In genomic region chr11:85758891-85759290, GRCm38 (mm10) we compare ENCODE assay signal across 20 mouse cellular contexts.
A peak's percentile ranks its signal among the peaks of the same experiment; 100 is the strongest.
DNase-seq lines count a peak whose midpoint lies in the region; ATAC-seq and TF ChIP-seq lines count a peak whose summit lies in the region.
"Had no signal": no experiment of that assay in that cellular context is flagged by ENCODE, and none has a peak within 500 bp of the region (broad histone marks: within the 10 kb centered on the region; RNA-seq: fewer than 3 reads in every experiment).

No protein-coding gene starts in this region.

- intact Hi-C loops in gastrocnemius, postnatal 14 days (cut with DNase I; ENCODE audit: low total_unique reads): no loop called here

- no peak overlapping the region for H3K4me2 ChIP-seq in limb, embryonic 15.5 days
- H3K4me2 ChIP-seq in lung, embryonic 16.5 days (ENCODE audit: low read depth, low read length): no peak overlapping the region
- no peak overlapping the region for H3K4me2 ChIP-seq in liver, embryonic 14.5 days (ENCODE audit: low read depth)
- H3K4me2 ChIP-seq: embryonic facial prominence, embryonic 13.5 days; forebrain, embryonic 12.5 days; heart, embryonic 12.5 days had no signal

- H3K4me1 ChIP-seq in limb, embryonic 15.5 days: peaks cover 41% of the 10 kb centered on the region
- peaks cover 42% of the 10 kb centered on the region for H3K4me1 ChIP-seq in limb, embryonic 10.5 days
- peaks cover 28% of the 10 kb centered on the region for H3K4me1 ChIP-seq in lung, embryonic 16.5 days (replicated peaks; ENCODE audit: control insufficient read depth, insufficient read depth, low read length)
- H3K4me1 ChIP-seq in liver, embryonic 14.5 days (replicated peaks; ENCODE audit: control insufficient read depth in 2 of 2, insufficient read depth in 2 of 2, low read length in 1 of 2): peaks cover 3 to 9% of the 10 kb centered on the region in 2 experiments; a peak in 2 of 4 replicates

- no peaks in the 10 kb centered on the region for H3K9me3 ChIP-seq in limb, embryonic 15.5 days
- no peaks in the 10 kb centered on the region for H3K9me3 ChIP-seq in limb, embryonic 10.5 days (replicated peaks)
- no peaks in the 10 kb centered on the region for H3K9me3 ChIP-seq in lung, embryonic 16.5 days (ENCODE audit: control insufficient read depth, low read length)
- no peaks in the 10 kb centered on the region for H3K9me3 ChIP-seq in liver, embryonic 14.5 days (ENCODE audit: control insufficient read depth, low read length)
- H3K9me3 ChIP-seq: embryonic facial prominence, embryonic 13.5 days; forebrain, embryonic 12.5 days; heart, embryonic 12.5 days; hindbrain, embryonic 10.5 days had no signal

- no peaks in the 10 kb centered on the region for H3K36me3 ChIP-seq in limb, embryonic 15.5 days
- H3K36me3 ChIP-seq in limb, embryonic 10.5 days: no peaks in the 10 kb centered on the region
- H3K36me3 ChIP-seq in lung, embryonic 16.5 days (ENCODE audit: control insufficient read depth, insufficient read depth, low read length): no peaks in the 10 kb centered on the region
- H3K36me3 ChIP-seq in liver, embryonic 14.5 days (replicated peaks; ENCODE audit: control insufficient read depth, insufficient read depth, low read depth): no peaks in the 10 kb centered on the region
- H3K36me3 ChIP-seq: embryonic facial prominence, embryonic 13.5 days; forebrain, embryonic 12.5 days; heart, embryonic 12.5 days; hindbrain, embryonic 10.5 days had no signal

- TF ChIP-seq EP300 in liver, embryonic 14.5 days (IDR thresholded peaks at IDR 0.05; ENCODE audit: low read depth): peak; percentile 46; the same call in 1 of the 2 replicates

- no peak for ATAC-seq in limb, embryonic 15.5 days (ENCODE audit: insufficient number of reproducible peaks, low FRiP score, low TSS enrichment, low read depth)
- ATAC-seq in lung, embryonic 16.5 days (ENCODE audit: low read depth): no peak
- peak; percentile 75; the same call in 1 of the 2 replicates for ATAC-seq in liver, embryonic 14.5 days (ENCODE audit: insufficient read depth)
- ATAC-seq: activated CD4-positive, CD25-positive, alpha-beta regulatory T cell, adult 4 months; forebrain, embryonic 16.5 days; Patski had no signal

- H3K27me3 ChIP-seq in limb, embryonic 15.5 days: peaks cover 17% of the 10 kb centered on the region
- peaks cover 70% of the 10 kb centered on the region for H3K27me3 ChIP-seq in limb, embryonic 10.5 days (ENCODE audit: low read depth, poor library complexity, severe bottlenecking)
- H3K27me3 ChIP-seq in lung, embryonic 16.5 days (ENCODE audit: control insufficient read depth, insufficient read depth, low read depth, low read length): no peaks in the 10 kb centered on the region
- no peaks in the 10 kb centered on the region; the same call in none of the 2 replicates for H3K27me3 ChIP-seq in liver, embryonic 14.5 days (ENCODE audit: control insufficient read depth, insufficient read depth, low read length)
- H3K27me3 ChIP-seq: CH12.LX; embryonic facial prominence, embryonic 13.5 days; Patski had no signal

- 0 out of 2 replicates have a peak overlapping the region, but pooled peaks have one; percentile 83 for H3K27ac ChIP-seq in limb, embryonic 15.5 days
- no peak overlapping the region for H3K27ac ChIP-seq in limb, embryonic 10.5 days
- peak overlapping the region; percentile 94; the same call in 1 of the 2 replicates for H3K27ac ChIP-seq in lung, embryonic 16.5 days (ENCODE audit: low read length)
- no peak overlapping the region for H3K27ac ChIP-seq in liver, embryonic 14.5 days
- H3K27ac ChIP-seq: forebrain, embryonic 12.5 days; hindbrain, embryonic 10.5 days had no signal

- 90% methylated on average over 9 of the region's 9 CpGs for WGBS in limb, embryonic 15.5 days
- 94% methylated on average over 9 of the region's 9 CpGs for WGBS in limb, embryonic 10.5 days
- WGBS in lung, embryonic 16.5 days: 73% methylated on average over 9 of the region's 9 CpGs
- 47% methylated on average over 9 of the region's 9 CpGs for WGBS in liver, embryonic 14.5 days (ENCODE audit: insufficient replicate concordance)

- DNase-seq in limb, embryonic 10.5 days (ENCODE audit: low spot score): no peak
- no peak for DNase-seq in lung, postnatal 10 days
- peak in 1 of 3 experiments; percentile 31 for DNase-seq in liver, embryonic 14.5 days (ENCODE audit: low read depth in 3 of 3, low spot score in 3 of 3)
- no peak for DNase-seq in gastrocnemius, postnatal 14 days
- DNase-seq in gastrocnemius, postnatal 10 days: no peak
- DNase-seq: adrenal gland, postnatal 14 days; cerebellum, adult 18-20 months; cerebellum, adult 9-11 months; cerebellum, postnatal 36 days; gastrocnemius, postnatal 25 days had no signal

- H3K4me3 ChIP-seq in limb, embryonic 15.5 days: no peak overlapping the region
- H3K4me3 ChIP-seq in limb, embryonic 10.5 days: no peak overlapping the region
- H3K4me3 ChIP-seq in lung, embryonic 16.5 days (ENCODE audit: low read length): no peak overlapping the region
- no peak overlapping the region for H3K4me3 ChIP-seq in liver, embryonic 14.5 days (ENCODE audit: insufficient read depth in 1 of 2, low read depth in 2 of 2, low read length in 2 of 2)
- H3K4me3 ChIP-seq: embryonic facial prominence, embryonic 13.5 days; forebrain, embryonic 12.5 days; heart, embryonic 12.5 days; hindbrain, embryonic 10.5 days had no signal

- no peak for TF ChIP-seq CTCF in liver, embryonic 14.5 days (IDR thresholded peaks at IDR 0.05; ENCODE audit: low read depth)

- no peak overlapping the region for H3K9ac ChIP-seq in limb, embryonic 15.5 days
- H3K9ac ChIP-seq in lung, embryonic 16.5 days (ENCODE audit: low read length): no peak overlapping the region
- no peak overlapping the region for H3K9ac ChIP-seq in liver, embryonic 14.5 days (replicated peaks)
- H3K9ac ChIP-seq: embryonic facial prominence, embryonic 13.5 days; forebrain, embryonic 12.5 days; heart, embryonic 12.5 days had no signal

Comparison
In these comparisons a context has a peak if more than half of its experiments do, and no peak if none do; other contexts are left out.
1. H3K27ac ChIP-seq: peak in limb, embryonic 15.5 days (single experiment) and lung, embryonic 16.5 days (single experiment); none in limb, embryonic 10.5 days (single experiment) and liver, embryonic 14.5 days (single experiment).